Mouse (Mus musculus) G1E (cell line): ENCODE results near the gene Wnt6. TPM values are rescaled to one million over a fixed set of nuclear protein-coding genes. Genes with fewer than 3 reads are reported as not detected.

Source experiments
- ATAC-seq: 2 replicates; pipeline ENCODE4 v1.8.0; 2016; ENCODE audit warnings: mild to moderate bottlenecking; ENCODE audit not compliant: insufficient number of reproducible peaks, poor library complexity, low FRiP score, severe bottlenecking; ENCODE audit errors: extremely low read depth
- DNase-seq: peaks from one replicate; pipeline ENCODE4 v3.0.0; 2012; ENCODE audit warnings: low spot score
- H3K27me3 ChIP-seq: 2 replicates; pipeline ENCODE4 v1.6.1; 2012; ENCODE audit warnings: mild to moderate bottlenecking, low read length, inconsistent platforms; ENCODE audit not compliant: insufficient read depth
- H3K36me3 ChIP-seq: replicated peaks from 2 replicates; pipeline ENCODE3; 2012; ENCODE audit warnings: mild to moderate bottlenecking, inconsistent platforms
- H3K4me1 ChIP-seq: 2 replicates; pipeline ENCODE4 v1.6.1; 2012; ENCODE audit warnings: low read depth, low read length, inconsistent platforms, mixed read lengths; ENCODE audit not compliant: insufficient read depth
- H3K4me3 ChIP-seq: 2 replicates; pipeline ENCODE4 v1.5.1; 2012; ENCODE audit warnings: low read depth, mild to moderate bottlenecking, inconsistent platforms, low read length, moderate library complexity, mixed read lengths
- H3K9me3 ChIP-seq: replicated peaks from 2 replicates; pipeline ENCODE4 v1.6.1; 2012; ENCODE audit warnings: inconsistent platforms
- CTCF ChIP-seq: IDR thresholded peaks from 2 replicates; pipeline ENCODE4 v1.5.1; 2012; ENCODE audit warnings: low read depth, low read length, inconsistent platforms, mixed read lengths
- GATA1 ChIP-seq: IDR thresholded peaks from 2 replicates; pipeline ENCODE4 v1.6.1; 2012; ENCODE audit warnings: borderline replicate concordance, low read length, inconsistent platforms, mixed read lengths
- GATA2 ChIP-seq: IDR thresholded peaks from 2 replicates; pipeline ENCODE4 v1.6.1; 2012; ENCODE audit warnings: low read depth, low read length, inconsistent platforms, borderline replicate concordance
- POLR2AphosphoS5 ChIP-seq: IDR thresholded peaks from 2 replicates; pipeline ENCODE4 v1.6.1; 2012; ENCODE audit warnings: low read depth, low read length, inconsistent platforms; ENCODE audit not compliant: insufficient replicate concordance
- TAL1 ChIP-seq: conservative IDR thresholded peaks from 2 replicates; pipeline ENCODE4 v1.6.1; 2012; ENCODE audit warnings: low read depth, low read length, inconsistent platforms, mixed read lengths
- polyA plus RNA-seq: library from polyadenylated mRNA; stranded (reverse); fragments of >175 nt; gene quantifications from 2 replicates; pipeline ENCODE4 v1.2.3, GENCODE M21; 2012
- total RNA-seq, 2 experiments: library from RNA; stranded (forward) in 1 of 2; stranded (reverse) in 1 of 2; fragments of 200-1000 nt in 1 of 2; fragments of >200 nt in 1 of 2; fragmentation: Nextera tagmentation in 1 of 2; gene quantifications; 2 replicates each; pipeline ENCODE4 v1.2.3; 2014 to 2017

Wnt6 gene
- total and polyA plus RNA-seq, 3 experiments, result not detected

GRCm38 (mm10) chr1:74824518-74825302, 53.0 kb downstream of the Wnt6 start:
- H3K9me3 ChIP-seq, result no peaks in the 10 kb centered on the region
- ATAC-seq (no peak), DNase-seq (no peak)
- H3K4me1 ChIP-seq, result no peaks in the 10 kb centered on the region
- peaks cover 5% of the 10 kb centered on the region; the same call in 1 of the 2 replicates for H3K27me3 ChIP-seq
- no peak overlapping the region for H3K4me3 ChIP-seq
- H3K36me3 ChIP-seq, result no peaks in the 10 kb centered on the region
- TF ChIP-seq CTCF (no peak), POLR2AphosphoS5 (no peak), GATA1 (no peak), TAL1 (no peak), GATA2 (no peak)

GRCm38 (mm10) chr1:74830061-74830460, 58.4 kb downstream of the Wnt6 start:
- Histone ChIP-seq H3K9me3 (no peaks in the 10 kb centered on the region), H3K4me1 (no peaks in the 10 kb centered on the region), H3K36me3 (no peaks in the 10 kb centered on the region), H3K27me3 (peaks cover 5% of the 10 kb centered on the region; the same call in 1 of the 2 replicates), H3K4me3 (no peak overlapping the region)
- ATAC-seq, result no peak
- no peak for DNase-seq
- no peak for TF ChIP-seq GATA2
- TF ChIP-seq POLR2AphosphoS5, result no peak

- Histone ChIP-seq H3K36me3 (no peaks in the 10 kb centered on the region), H3K4me1 (no peaks in the 10 kb centered on the region), H3K4me3 (no peak overlapping the region), H3K27me3 (no peaks in the 10 kb centered on the region; the same call in 1 of the 2 replicates), H3K9me3 (no peaks in the 10 kb centered on the region)
- TF ChIP-seq TAL1, result no peak
- TF ChIP-seq GATA2, result no peak
- no peak for TF ChIP-seq GATA1
- no peak for TF ChIP-seq POLR2AphosphoS5
- TF ChIP-seq CTCF, result no peak
- no peak for ATAC-seq
- DNase-seq, result no peak
Measured at GRCm38 (mm10) chr1:74833255-74833654, 61.6 kb downstream of the Wnt6 start.

Other genes starting within 250 kb of the Wnt6 start
- gene Plcd4, start 229.0 kb upstream of the Wnt6 start, total RNA-seq (2014; fragmentation: Nextera tagmentation), result not detected in 2 replicates
- gene Plcd4, start 229.0 kb upstream of the Wnt6 start, total RNA-seq (2017), result 0.35 and 0.60 TPM in 2 replicates
- gene Plcd4, start 229.0 kb upstream of the Wnt6 start, polyA plus RNA-seq, result 0.02 TPM in 1 of 2 replicates, not detected in the other
- gene Usp37, start 227.6 kb upstream of the Wnt6 start, total RNA-seq (2014; fragmentation: Nextera tagmentation), result 112 and 117 TPM in 2 replicates
- gene Usp37, start 227.6 kb upstream of the Wnt6 start, total RNA-seq (2017), result 72.2 and 89.3 TPM in 2 replicates
- gene Usp37, start 227.6 kb upstream of the Wnt6 start, polyA plus RNA-seq, result 2.9 and 9.7 TPM in 2 replicates
- gene Zfp142, start 183.6 kb upstream of the Wnt6 start, total RNA-seq (2014; fragmentation: Nextera tagmentation), result 48.2 and 50.4 TPM in 2 replicates
- 11.4 and 13.1 TPM in 2 replicates for gene Zfp142, start 183.6 kb upstream of the Wnt6 start, total RNA-seq (2017)
- 9.1 and 12.4 TPM in 2 replicates for gene Zfp142, start 183.6 kb upstream of the Wnt6 start, polyA plus RNA-seq
- 36.5 and 45.8 TPM in 2 replicates for gene Bcs1l, start 183.6 kb upstream of the Wnt6 start, total RNA-seq (2014; fragmentation: Nextera tagmentation)
- 25.8 and 26.8 TPM in 2 replicates for gene Bcs1l, start 183.6 kb upstream of the Wnt6 start, total RNA-seq (2017)
- 3.6 and 4.8 TPM in 2 replicates for gene Bcs1l, start 183.6 kb upstream of the Wnt6 start, polyA plus RNA-seq
- 35.2 and 57.4 TPM in 2 replicates for gene Rnf25, start 170.5 kb upstream of the Wnt6 start, total RNA-seq (2014; fragmentation: Nextera tagmentation)
- 48.5 and 80.6 TPM in 2 replicates for gene Rnf25, start 170.5 kb upstream of the Wnt6 start, total RNA-seq (2017)
- 23.1 and 24.1 TPM in 2 replicates for gene Rnf25, start 170.5 kb upstream of the Wnt6 start, polyA plus RNA-seq
- 3.9 and 5.6 TPM in 2 replicates for gene Stk36, start 170.4 kb upstream of the Wnt6 start, total RNA-seq (2014; fragmentation: Nextera tagmentation)
- gene Stk36, start 170.4 kb upstream of the Wnt6 start, total RNA-seq (2017), result 1.5 and 1.6 TPM in 2 replicates
- 0.46 and 0.88 TPM in 2 replicates for gene Stk36, start 170.4 kb upstream of the Wnt6 start, polyA plus RNA-seq
- gene Ttll4, start 110.1 kb upstream of the Wnt6 start, total RNA-seq (2014; fragmentation: Nextera tagmentation), result 61.7 and 68.5 TPM in 2 replicates
- gene Ttll4, start 110.1 kb upstream of the Wnt6 start, total RNA-seq (2017), result 44.4 and 46.0 TPM in 2 replicates
- gene Ttll4, start 110.1 kb upstream of the Wnt6 start, polyA plus RNA-seq, result 21.2 and 25.8 TPM in 2 replicates
- not detected in 2 replicates for gene Cyp27a1, start 58.3 kb upstream of the Wnt6 start, total RNA-seq (2014; fragmentation: Nextera tagmentation)
- gene Cyp27a1, start 58.3 kb upstream of the Wnt6 start, total RNA-seq (2017), result 0.55 TPM in 1 of 2 replicates, not detected in the other
- gene Cyp27a1, start 58.3 kb upstream of the Wnt6 start, polyA plus RNA-seq, result not detected in 2 replicates
- gene Prkag3, start 22.7 kb upstream of the Wnt6 start, total RNA-seq (2014; fragmentation: Nextera tagmentation), result not detected in 2 replicates
- not detected in 2 replicates for gene Prkag3, start 22.7 kb upstream of the Wnt6 start, total RNA-seq (2017)
- not detected in 2 replicates for gene Prkag3, start 22.7 kb upstream of the Wnt6 start, polyA plus RNA-seq
- not detected in 2 replicates for gene Wnt10a, start 19.6 kb downstream of the Wnt6 start, total RNA-seq (2014; fragmentation: Nextera tagmentation)
- 0.05 and 0.06 TPM in 2 replicates for gene Wnt10a, start 19.6 kb downstream of the Wnt6 start, total RNA-seq (2017)
- gene Wnt10a, start 19.6 kb downstream of the Wnt6 start, polyA plus RNA-seq, result not detected in 2 replicates
- gene Cdk5r2, start 83.0 kb downstream of the Wnt6 start, total RNA-seq (2014; fragmentation: Nextera tagmentation), result not detected in 2 replicates
- 0.06 TPM in 1 of 2 replicates, not detected in the other for gene Cdk5r2, start 83.0 kb downstream of the Wnt6 start, total RNA-seq (2017)
- not detected in 2 replicates for gene Cdk5r2, start 83.0 kb downstream of the Wnt6 start, polyA plus RNA-seq
- not detected in 2 replicates for gene Fev, start 113.5 kb downstream of the Wnt6 start, total RNA-seq (2014; fragmentation: Nextera tagmentation)
- gene Fev, start 113.5 kb downstream of the Wnt6 start, total RNA-seq (2017), result 0.33 TPM in 1 of 2 replicates, not detected in the other
- gene Fev, start 113.5 kb downstream of the Wnt6 start, polyA plus RNA-seq, result not detected in 2 replicates
- not detected in 2 replicates for gene Cryba2, start 121.3 kb downstream of the Wnt6 start, total RNA-seq (2014; fragmentation: Nextera tagmentation)
- not detected in 2 replicates for gene Cryba2, start 121.3 kb downstream of the Wnt6 start, total RNA-seq (2017)
- gene Cryba2, start 121.3 kb downstream of the Wnt6 start, polyA plus RNA-seq, result not detected in 2 replicates
- gene Cfap65, start 163.7 kb downstream of the Wnt6 start, total RNA-seq (2014; fragmentation: Nextera tagmentation), result not detected in 2 replicates
- 0.11 and 0.12 TPM in 2 replicates for gene Cfap65, start 163.7 kb downstream of the Wnt6 start, total RNA-seq (2017)
- not detected in 2 replicates for gene Cfap65, start 163.7 kb downstream of the Wnt6 start, polyA plus RNA-seq
- not detected in 2 replicates for gene Ihh, start 179.8 kb downstream of the Wnt6 start, total RNA-seq (2014; fragmentation: Nextera tagmentation)
- gene Ihh, start 179.8 kb downstream of the Wnt6 start, total RNA-seq (2017), result 0.17 and 0.27 TPM in 2 replicates
- 0.08 and 0.13 TPM in 2 replicates for gene Ihh, start 179.8 kb downstream of the Wnt6 start, polyA plus RNA-seq